Mouse (Mus musculus) CD8-positive naive resting alpha-beta T cell, adult 2 months (primary cell): ENCODE results near the gene Unc93a2.
"Not testable (repeated sequence)": the region's sequence is repeated elsewhere in the genome, so short reads cannot be mapped to it uniquely, and the experiment has no call there.

Experiments
- DNase-seq, 2 experiments: peaks; one replicate each; pipeline ENCODE4 v3.0.0; 2022; ENCODE audit warnings: low read depth in 2 of 2, low spot score in 2 of 2

Gene Unc93a2

DNA sequence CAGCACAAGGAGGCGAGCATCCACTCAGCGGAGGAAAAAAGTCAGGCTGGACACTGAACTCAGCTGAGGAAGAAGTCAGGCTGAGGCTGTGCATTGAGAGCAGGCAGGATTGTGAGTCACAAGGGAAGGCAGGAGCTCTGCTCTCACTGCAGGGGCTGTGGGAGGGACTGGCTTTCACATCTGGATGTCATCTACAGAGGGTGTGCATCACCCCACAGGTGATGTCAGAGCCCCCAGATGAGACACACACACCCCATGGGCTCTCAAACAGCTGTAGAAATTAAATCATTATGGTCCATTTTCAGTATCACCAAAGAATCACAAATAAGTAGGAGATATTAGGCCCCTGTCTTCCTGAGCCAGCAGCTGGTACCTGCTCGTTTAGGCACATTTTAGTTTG is at the start of gene Unc93a2:
Gene Unc93a2 (minus strand): TSS at position 101 of the 400 bp plus-strand sequence.
- DNase-seq = not testable (repeated sequence)

DNA sequence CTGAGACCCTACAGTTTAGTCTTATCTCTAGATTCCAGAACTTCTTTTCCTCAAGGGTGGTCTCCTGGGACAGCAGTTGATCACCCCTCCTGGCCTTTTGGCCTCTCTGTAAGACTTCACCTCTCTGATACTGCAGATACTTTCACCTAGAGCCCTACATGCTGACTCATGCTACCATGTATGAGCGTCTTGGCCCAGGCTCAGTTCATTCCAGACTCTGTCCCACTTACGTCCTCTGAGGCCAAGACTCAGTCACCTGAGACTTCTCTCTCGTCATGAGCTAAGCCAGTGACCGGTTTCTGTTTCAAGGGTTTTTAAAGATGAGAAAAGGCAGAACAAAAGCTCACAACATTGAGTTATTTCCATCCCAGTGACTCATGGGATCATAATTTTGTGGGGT is 48.9 kb upstream of the Unc93a2 start:
- DNase-seq = not testable (repeated sequence)

DNA sequence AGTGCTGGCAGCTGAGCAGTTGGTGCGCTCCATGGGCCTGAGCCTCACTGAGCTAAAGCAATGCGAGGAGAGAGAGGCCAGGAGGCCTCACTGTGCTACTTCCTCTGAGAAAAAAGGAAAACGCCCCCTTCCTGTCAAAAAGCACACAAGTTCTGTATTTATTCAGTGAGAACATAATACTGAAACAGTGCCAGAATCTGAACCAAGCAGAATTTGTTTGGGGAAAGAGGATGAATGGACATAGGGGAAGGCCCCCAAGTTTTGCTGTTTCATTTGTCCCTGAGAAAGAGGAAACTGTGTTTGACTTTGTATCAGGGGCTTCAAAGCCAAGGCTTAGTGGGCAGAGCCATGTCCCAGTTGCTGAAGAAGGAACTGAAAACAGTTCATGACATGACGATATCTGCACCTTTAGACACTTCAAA is 45.0 kb upstream of the Unc93a2 start:
- not testable (repeated sequence) for DNase-seq

GRCm38 (mm10) chr17:7420191-7420973 is 35.1 kb upstream of the Unc93a2 start:
- not testable (repeated sequence) for DNase-seq

GRCm38 (mm10) chr17:7414601-7415310 is 29.5 kb upstream of the Unc93a2 start:
- not testable (repeated sequence) for DNase-seq

- DNase-seq = not testable (repeated sequence)
These were observed 28.1 kb upstream of the Unc93a2 start for GRCm38 (mm10) chr17:7413336-7413735.

DNA sequence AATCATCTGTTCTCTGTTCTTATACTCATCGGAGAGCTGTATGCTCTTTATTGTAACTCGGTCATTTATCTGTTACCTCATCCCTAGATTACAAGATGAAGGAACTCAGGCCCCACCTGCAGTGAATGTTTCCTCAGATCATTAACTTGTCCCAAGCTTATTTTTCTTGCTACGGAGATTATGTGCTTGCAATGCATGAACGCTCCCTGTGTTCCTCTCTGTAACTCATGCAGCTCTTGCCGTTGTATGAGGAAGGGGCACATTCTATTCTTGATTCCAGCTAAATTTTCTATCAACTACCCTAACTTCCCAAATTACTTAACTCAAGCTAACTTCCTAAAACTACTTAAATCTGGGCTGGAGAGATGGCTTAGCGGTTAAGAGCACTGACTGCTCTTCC is 14.5 kb upstream of the Unc93a2 start:
- not testable (repeated sequence) for DNase-seq

GRCm38 (mm10) chr17:7398198-7398847 is 13.1 kb upstream of the Unc93a2 start:
- DNase-seq = not testable (repeated sequence)

GRCm38 (mm10) chr17:7397079-7397478 is 11.8 kb upstream of the Unc93a2 start:
- not testable (repeated sequence) for DNase-seq

DNA sequence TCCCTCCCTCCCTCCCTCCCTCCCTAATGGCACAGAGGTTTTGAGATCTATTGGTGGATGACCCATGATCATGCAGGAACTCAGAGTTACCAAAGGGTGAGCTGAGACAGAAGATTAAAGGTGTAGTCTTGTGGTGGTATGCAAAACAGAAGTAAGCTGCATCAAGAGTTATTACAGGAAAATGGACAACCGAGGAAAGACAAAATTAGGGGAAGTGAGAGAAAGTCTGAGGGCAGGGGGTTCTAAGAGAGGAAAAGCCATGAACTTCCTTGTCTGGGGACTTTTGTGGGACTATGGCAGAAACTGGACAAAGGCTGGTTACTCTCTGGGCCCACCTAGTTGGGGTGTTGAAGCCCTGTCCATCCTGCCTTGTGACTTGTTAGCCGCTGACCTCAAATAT is 11.0 kb upstream of the Unc93a2 start:
- DNase-seq = not testable (repeated sequence)

DNA sequence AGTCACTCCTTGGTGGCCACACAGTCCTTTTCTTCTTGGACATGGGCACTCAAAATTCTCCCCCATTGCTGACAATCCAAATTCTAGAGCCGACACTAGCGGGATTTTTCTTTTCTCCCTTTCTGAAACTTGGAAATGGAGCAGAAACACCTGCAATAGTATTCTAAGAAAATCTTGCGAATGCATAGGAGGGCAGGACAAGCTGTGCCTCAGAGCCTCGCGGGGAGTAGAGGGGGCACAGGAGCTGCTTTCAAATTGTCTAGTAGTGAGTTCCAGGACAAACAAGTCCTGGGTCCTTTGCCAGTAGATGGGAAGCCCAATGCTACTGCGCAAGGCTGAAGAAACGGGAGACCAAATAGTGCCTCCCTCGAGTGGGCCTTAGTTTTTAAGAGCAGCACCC is 10.4 kb upstream of the Unc93a2 start:
- DNase-seq = not testable (repeated sequence)

- DNase-seq = not testable (repeated sequence)
These were observed 9.9 kb upstream of the Unc93a2 start for GRCm38 (mm10) chr17:7395116-7395515.

- not testable (repeated sequence) for DNase-seq
These were observed 4.6 kb upstream of the Unc93a2 start for GRCm38 (mm10) chr17:7389898-7390297.

DNA sequence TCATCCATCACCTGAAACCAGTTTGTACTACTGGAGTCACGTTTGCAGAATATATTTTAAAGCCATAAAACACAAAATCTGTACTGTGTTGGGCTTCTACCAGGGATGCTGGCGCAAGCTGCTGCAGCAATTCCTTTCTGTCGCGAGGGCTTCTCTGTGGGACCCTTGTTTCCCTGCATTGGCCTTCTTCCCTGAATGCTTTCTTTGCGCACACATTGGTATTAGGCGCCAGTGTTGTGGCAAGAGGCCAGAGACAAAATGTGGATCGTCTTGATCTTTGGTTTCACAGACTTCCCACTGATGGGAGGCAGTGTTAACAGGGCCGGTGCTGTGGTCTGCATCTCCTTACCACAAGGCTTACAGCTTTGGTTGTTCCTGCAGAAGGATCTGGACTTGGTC is 3.7 kb upstream of the Unc93a2 start:
- DNase-seq = not testable (repeated sequence)

GRCm38 (mm10) chr17:7388341-7388957 is 3.2 kb upstream of the Unc93a2 start:
- not testable (repeated sequence) for DNase-seq

DNA sequence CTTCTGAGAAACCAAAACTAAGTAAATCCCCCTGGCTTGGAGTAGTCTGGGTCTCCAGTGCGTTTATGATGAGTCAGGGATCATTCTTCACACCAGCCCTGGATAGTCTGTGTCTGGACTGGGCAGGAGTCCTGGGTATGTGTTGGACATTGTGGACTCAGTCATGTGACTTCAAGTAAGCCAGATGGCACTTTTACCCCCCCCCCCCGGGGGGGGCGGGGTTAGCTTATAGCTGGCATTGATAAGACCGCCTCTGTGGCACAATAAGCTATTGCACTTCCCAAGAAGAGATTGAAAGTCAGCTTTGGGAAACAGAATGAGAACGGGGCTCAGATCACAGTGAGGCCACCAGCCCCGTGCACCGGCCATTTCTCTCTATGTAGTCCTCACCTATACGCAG is 752 bp upstream of the Unc93a2 start:
- not testable (repeated sequence) for DNase-seq

GRCm38 (mm10) chr17:7383167-7384143 is 1.8 kb downstream of the Unc93a2 start:
- DNase-seq = not testable (repeated sequence)

DNA sequence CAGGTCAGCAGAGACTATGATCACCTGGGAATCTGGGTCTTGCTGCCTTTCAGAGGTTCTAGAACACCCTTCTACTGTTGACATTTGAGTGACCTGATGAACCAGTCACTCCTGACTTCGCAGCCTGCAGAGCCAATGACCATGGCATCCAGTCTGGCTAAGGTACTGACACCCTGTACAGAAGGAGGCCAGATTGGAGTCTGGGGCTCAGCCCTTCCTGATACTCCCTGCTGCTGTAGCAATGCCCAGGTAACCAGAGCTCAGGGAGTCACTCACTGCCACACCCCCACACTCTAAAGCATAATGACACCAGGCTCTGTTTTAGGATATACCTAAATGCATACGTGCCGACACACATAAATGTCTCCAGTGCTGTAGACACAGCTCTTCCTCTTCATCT is 2.6 kb downstream of the Unc93a2 start:
- DNase-seq = not testable (repeated sequence)

DNA sequence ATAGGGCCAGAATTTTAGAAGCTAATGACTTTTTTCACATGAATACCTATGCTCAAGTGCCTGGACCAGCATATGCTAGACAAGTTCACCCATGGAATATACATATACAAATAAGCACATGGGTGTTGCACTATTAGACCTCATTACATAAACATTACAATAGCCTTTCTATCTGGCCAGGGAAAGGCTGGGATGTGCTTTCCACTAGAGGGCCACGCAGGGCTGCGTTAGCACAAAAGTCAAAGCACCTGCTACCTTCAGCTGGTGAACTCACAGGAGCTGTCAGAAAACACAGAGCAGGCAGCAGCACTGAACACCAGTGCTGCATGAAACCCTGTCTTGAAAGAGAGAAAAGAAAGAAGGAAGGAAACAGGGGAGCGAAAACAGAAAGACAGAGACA is 7.4 kb downstream of the Unc93a2 start:
- not testable (repeated sequence) for DNase-seq
